In genomic region chr8:103317149-103317725, GRCm38 (mm10) we compare ENCODE assay signal across 23 mouse cellular contexts.
DNase-seq lines count a peak whose midpoint lies in the region; ATAC-seq and TF ChIP-seq lines count a peak whose summit lies in the region.
"Had no signal": no experiment of that assay in that cellular context is flagged by ENCODE, and none has a peak within 500 bp of the region (broad histone marks: within the 10 kb centered on the region; RNA-seq: fewer than 3 reads in every experiment).

No protein-coding gene starts in this region.

- no peak for ATAC-seq in kidney, embryonic 15.5 days (replicated peaks; ENCODE audit: low FRiP score)
- ATAC-seq in lung, postnatal 0 days: no peak
- ATAC-seq: forebrain, postnatal 0 days; liver, embryonic 12.5 days; liver, postnatal 0 days; midbrain, embryonic 16.5 days had no signal

- 0 out of 2 replicates have a peak overlapping the region, but pooled peaks have one; percentile 13 for H3K27ac ChIP-seq in kidney, embryonic 15.5 days
- 0 out of 2 replicates have a peak overlapping the region, but pooled peaks have one; percentile 21 for H3K27ac ChIP-seq in lung, postnatal 0 days (ENCODE audit: low read length)
- H3K27ac ChIP-seq in embryonic facial prominence, embryonic 10.5 days (replicated peaks): 0 out of 2 replicates have a peak overlapping the region, but pooled peaks have one; percentile 8
- peak overlapping the region; percentile 82 for H3K27ac ChIP-seq in embryonic fibroblast, embryonic 13.5 days (ENCODE audit: insufficient read depth, low read length)
- H3K27ac ChIP-seq in left cerebral cortex, adult 2 months: no peak overlapping the region
- H3K27ac ChIP-seq: forebrain, embryonic 12.5 days; heart, embryonic 10.5 days; heart, embryonic 15.5 days; liver, embryonic 12.5 days had no signal

- intact Hi-C loops in left cerebral cortex, adult 2 months (cut with DNase I): no loop called here

- H3K27me3 ChIP-seq in kidney, embryonic 15.5 days: no peaks in the 10 kb centered on the region
- H3K27me3 ChIP-seq in lung, postnatal 0 days (replicated peaks; ENCODE audit: insufficient read depth, low read length): no peaks in the 10 kb centered on the region
- H3K27me3 ChIP-seq in embryonic facial prominence, embryonic 10.5 days (replicated peaks; ENCODE audit: low read depth, poor library complexity, severe bottlenecking): peaks cover 34% of the 10 kb centered on the region
- H3K27me3 ChIP-seq: heart, embryonic 15.5 days; limb, embryonic 13.5 days; liver, embryonic 12.5 days had no signal

- no peak overlapping the region for H3K4me3 ChIP-seq in kidney, embryonic 15.5 days (replicated peaks)
- no peak overlapping the region for H3K4me3 ChIP-seq in lung, postnatal 0 days (ENCODE audit: low read depth, low read length)
- H3K4me3 ChIP-seq in embryonic facial prominence, embryonic 10.5 days: no peak overlapping the region
- H3K4me3 ChIP-seq in embryonic fibroblast, embryonic 13.5 days (ENCODE audit: insufficient read depth, low read length): no peak overlapping the region
- no peak overlapping the region for H3K4me3 ChIP-seq in left cerebral cortex, adult 2 months
- H3K4me3 ChIP-seq: forebrain, embryonic 12.5 days; heart, embryonic 10.5 days; heart, embryonic 15.5 days; limb, embryonic 13.5 days; liver, embryonic 12.5 days had no signal

- no peak for TF ChIP-seq POLR2A in embryonic fibroblast, embryonic 13.5 days (IDR thresholded peaks at IDR 0.05; ENCODE audit: low read depth, low read length)

- H3K9me3 ChIP-seq in kidney, embryonic 15.5 days (replicated peaks): no peaks in the 10 kb centered on the region
- no peaks in the 10 kb centered on the region for H3K9me3 ChIP-seq in lung, postnatal 0 days (ENCODE audit: low read length)
- H3K9me3 ChIP-seq in embryonic facial prominence, embryonic 10.5 days: no peaks in the 10 kb centered on the region
- H3K9me3 ChIP-seq: forebrain, embryonic 12.5 days; heart, embryonic 10.5 days; heart, embryonic 15.5 days; limb, embryonic 13.5 days; liver, embryonic 12.5 days had no signal

- no peak overlapping the region for H3K4me2 ChIP-seq in kidney, embryonic 15.5 days
- H3K4me2 ChIP-seq in lung, postnatal 0 days (replicated peaks; ENCODE audit: low read depth, low read length): no peak overlapping the region
- H3K4me2 ChIP-seq: forebrain, embryonic 12.5 days; heart, embryonic 15.5 days; limb, embryonic 13.5 days; liver, embryonic 12.5 days had no signal

- 72% methylated on average over 2 of the region's 2 CpGs for WGBS in kidney, embryonic 15.5 days
- WGBS in lung, postnatal 0 days: 71% methylated on average over 2 of the region's 2 CpGs
- 90% methylated on average over 2 of the region's 2 CpGs for WGBS in embryonic facial prominence, embryonic 10.5 days

- H3K36me3 ChIP-seq in kidney, embryonic 15.5 days: no peaks in the 10 kb centered on the region
- H3K36me3 ChIP-seq in lung, postnatal 0 days (ENCODE audit: insufficient read depth, low read length): no peaks in the 10 kb centered on the region
- H3K36me3 ChIP-seq in embryonic facial prominence, embryonic 10.5 days (replicated peaks): no peaks in the 10 kb centered on the region
- H3K36me3 ChIP-seq: forebrain, embryonic 12.5 days; heart, embryonic 10.5 days; heart, embryonic 15.5 days; limb, embryonic 13.5 days; liver, embryonic 12.5 days had no signal

- no peak for TF ChIP-seq CTCF in lung, postnatal 0 days (IDR thresholded peaks at IDR 0.05)
- TF ChIP-seq CTCF in embryonic fibroblast, embryonic 13.5 days (IDR thresholded peaks at IDR 0.05; ENCODE audit: borderline replicate concordance, insufficient read depth, low read length): no peak
- no peak for TF ChIP-seq CTCF in left cerebral cortex, adult 2 months (IDR thresholded peaks at IDR 0.05)

- TF ChIP-seq EP300 in lung, postnatal 0 days (IDR thresholded peaks at IDR 0.05): no peak

- peaks cover 6% of the 10 kb centered on the region for H3K4me1 ChIP-seq in kidney, embryonic 15.5 days
- H3K4me1 ChIP-seq in lung, postnatal 0 days (ENCODE audit: insufficient read depth, low read depth, low read length): no peaks in the 10 kb centered on the region
- H3K4me1 ChIP-seq in embryonic facial prominence, embryonic 10.5 days: peaks cover 31% of the 10 kb centered on the region
- H3K4me1 ChIP-seq in embryonic fibroblast, embryonic 13.5 days (ENCODE audit: control insufficient read depth, insufficient read depth, low read length): peaks cover 13% of the 10 kb centered on the region
- H3K4me1 ChIP-seq: heart, embryonic 10.5 days; heart, embryonic 15.5 days; liver, embryonic 12.5 days had no signal

- DNase-seq in kidney, postnatal 36 days: no peak
- no peak for DNase-seq in lung, postnatal 0 days (ENCODE audit: low spot score)
- DNase-seq in lung, adult 18-20 months: no peak
- DNase-seq in embryonic facial prominence, embryonic 10.5 days (ENCODE audit: low spot score): no peak
- no peak for DNase-seq in gastrocnemius, postnatal 10 days
- DNase-seq in left cerebral cortex, adult 2 months (ENCODE audit: extremely low spot score in 1 of 2, low spot score in 2 of 2): no peak
- DNase-seq: adrenal gland, adult 8-10 months; B cell, adult 2 months; cerebellum, adult 8-10 months; cerebellum, postnatal 25 days; forebrain, postnatal 0 days; kidney, postnatal 10 days; layer of hippocampus, adult 9-11 months; liver, postnatal 0 days; right cerebral cortex, adult 18-20 months had no signal

- no peak overlapping the region for H3K9ac ChIP-seq in kidney, embryonic 15.5 days
- H3K9ac ChIP-seq in lung, postnatal 0 days (replicated peaks; ENCODE audit: low read depth): no peak overlapping the region
- H3K9ac ChIP-seq: forebrain, embryonic 12.5 days; forebrain, postnatal 0 days; heart, embryonic 15.5 days; limb, embryonic 13.5 days; liver, embryonic 12.5 days; liver, postnatal 0 days had no signal
